Mouse (Mus musculus): ENCODE data around the gene Msmo1.

GRCm38 (mm10) chr8:64732596-64732995 is 996 bp downstream of the Msmo1 start:
- no peak for TF ChIP-seq POLR2A (IDR thresholded peaks at IDR 0.05; ENCODE audit: insufficient read depth, low read length)
- no peak for TF ChIP-seq CTCF (IDR thresholded peaks at IDR 0.05; ENCODE audit: low read depth, low read length)
- no peak for TF ChIP-seq EP300 (IDR thresholded peaks at IDR 0.05; ENCODE audit: insufficient read depth, low read depth, low read length)

Data from ES-Bruce4 (cell line).